Mouse (Mus musculus): Measurements from ENCODE around the gene Lpp.

The Lpp gene

GRCm38 (mm10) chr16:24624335-24624734, 231.0 kb downstream of the Lpp start:
- DNase-seq (ENCODE audit: low spot score in 2 of 2) = no peak

DNA sequence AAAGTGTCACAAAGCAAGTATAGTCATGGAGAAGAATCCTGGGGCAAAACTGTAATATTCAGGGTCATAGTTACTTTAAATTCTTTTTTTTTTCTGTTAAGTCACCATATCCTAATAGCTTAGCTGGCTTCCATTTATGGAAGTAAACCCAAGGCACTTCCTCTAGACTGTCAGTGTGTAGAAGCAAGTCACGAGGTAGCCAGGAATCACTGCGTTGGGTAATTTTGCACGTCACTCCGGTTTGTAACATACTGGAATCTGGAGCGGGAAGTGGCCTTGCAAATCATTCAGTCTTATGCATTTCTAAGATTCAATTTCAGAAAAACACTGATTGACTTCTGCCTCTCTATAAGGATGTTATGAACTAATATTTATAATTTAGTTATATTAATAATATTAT, 232.3 kb downstream of the Lpp start:
- no peak for DNase-seq (ENCODE audit: low spot score in 2 of 2)

GRCm38 (mm10) chr16:24628779-24629178, 235.5 kb downstream of the Lpp start:
- no peak for DNase-seq (ENCODE audit: low spot score in 2 of 2)

- no peak for DNase-seq (ENCODE audit: low spot score in 2 of 2)
These were observed 236.2 kb downstream of the Lpp start for GRCm38 (mm10) chr16:24629218-24630172.

GRCm38 (mm10) chr16:24635381-24635919, 242.1 kb downstream of the Lpp start:
- DNase-seq (ENCODE audit: low spot score in 2 of 2) = no peak

GRCm38 (mm10) chr16:24636894-24637293, 243.6 kb downstream of the Lpp start:
- no peak for DNase-seq (ENCODE audit: low spot score in 2 of 2)

GRCm38 (mm10) chr16:24641003-24641797, 247.9 kb downstream of the Lpp start:
- DNase-seq (ENCODE audit: low spot score in 2 of 2) = no peak

DNA sequence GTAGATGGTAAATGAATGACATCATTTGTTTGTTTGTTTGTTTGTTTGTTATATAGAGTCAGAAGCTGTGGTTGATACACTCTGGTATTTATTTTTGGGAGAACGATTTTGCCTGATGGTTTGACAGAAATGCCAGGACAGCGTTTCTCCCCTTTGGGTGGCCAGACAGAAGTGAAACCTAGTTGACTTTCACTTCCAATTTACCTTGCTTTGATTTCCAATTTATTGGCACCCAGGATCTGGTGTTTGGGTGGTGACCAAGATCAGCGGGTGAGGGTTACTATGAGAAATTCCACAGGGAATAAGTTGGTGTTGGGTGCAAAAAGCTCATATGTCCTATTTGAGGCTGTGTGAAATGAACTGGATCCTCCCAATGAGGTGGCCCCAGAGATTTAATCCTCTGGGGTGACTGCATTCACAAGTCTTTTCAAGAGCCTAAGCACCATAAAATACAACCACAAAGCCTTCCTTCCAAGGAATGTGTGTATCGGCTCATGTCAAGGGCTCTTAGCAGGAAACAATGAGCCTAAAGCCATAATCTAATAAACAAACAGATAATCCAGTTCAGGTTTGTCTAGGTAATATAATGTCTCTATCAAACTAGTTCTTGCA, 249.8 kb downstream of the Lpp start:
- DNase-seq (ENCODE audit: low spot score in 2 of 2) = no peak

DNA sequence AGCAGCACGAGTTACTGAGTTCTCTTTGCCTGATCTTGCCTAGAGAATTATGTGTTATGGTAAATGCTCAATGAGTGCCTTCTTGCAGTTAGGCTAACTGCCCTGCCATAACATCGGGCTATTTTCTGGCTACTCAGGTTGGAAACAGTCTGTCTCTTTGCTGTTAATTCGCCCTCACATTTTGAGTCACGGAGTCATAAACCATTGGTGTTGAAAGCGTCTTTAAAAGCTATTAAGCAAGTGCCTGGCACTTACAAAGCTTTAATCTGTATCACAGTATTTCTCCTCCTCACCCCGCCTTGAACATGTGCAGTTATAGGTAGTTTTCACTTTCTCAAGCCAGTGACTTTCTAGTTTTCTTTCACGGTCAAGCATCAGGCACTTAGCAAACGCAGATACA, 250.8 kb downstream of the Lpp start:
- DNase-seq (ENCODE audit: low spot score in 2 of 2) = no peak

- no peak for DNase-seq (ENCODE audit: low spot score in 2 of 2)
These were observed 251.6 kb downstream of the Lpp start for GRCm38 (mm10) chr16:24644760-24645406.

DNA sequence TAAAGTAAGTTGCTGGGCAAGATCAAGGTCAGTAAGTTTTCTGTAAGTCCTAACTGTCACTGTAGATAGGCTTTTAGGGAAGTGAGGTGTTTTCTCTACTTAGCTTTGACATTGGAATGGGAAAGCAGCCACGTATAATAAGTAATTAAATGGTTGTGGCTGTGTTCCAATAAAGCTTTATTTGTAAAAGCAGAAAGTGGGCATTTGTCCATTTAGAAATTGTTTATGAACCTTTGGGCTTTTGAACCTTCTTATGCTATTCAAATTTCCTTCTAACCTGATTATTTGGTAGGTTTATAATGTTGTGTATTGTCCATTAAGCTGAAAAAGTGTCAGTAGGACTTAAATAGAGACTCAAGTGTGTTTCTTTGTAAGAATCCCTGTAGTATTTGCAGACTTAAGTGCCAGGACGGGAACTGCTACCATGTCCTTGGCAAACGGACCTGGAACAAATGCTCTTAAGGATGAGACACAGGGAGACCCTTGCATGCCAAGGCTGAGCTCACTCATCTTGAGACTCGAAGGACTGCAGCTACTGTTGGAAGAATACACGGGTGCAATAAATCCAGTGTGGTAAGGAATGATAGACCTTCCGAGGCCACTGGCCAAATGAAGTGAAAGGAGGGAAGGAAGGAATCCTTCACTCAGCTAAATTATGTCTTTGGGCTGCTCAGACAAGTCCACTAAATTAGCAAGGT, 252.7 kb downstream of the Lpp start:
- DNase-seq (ENCODE audit: low spot score in 2 of 2) = no peak

DNA sequence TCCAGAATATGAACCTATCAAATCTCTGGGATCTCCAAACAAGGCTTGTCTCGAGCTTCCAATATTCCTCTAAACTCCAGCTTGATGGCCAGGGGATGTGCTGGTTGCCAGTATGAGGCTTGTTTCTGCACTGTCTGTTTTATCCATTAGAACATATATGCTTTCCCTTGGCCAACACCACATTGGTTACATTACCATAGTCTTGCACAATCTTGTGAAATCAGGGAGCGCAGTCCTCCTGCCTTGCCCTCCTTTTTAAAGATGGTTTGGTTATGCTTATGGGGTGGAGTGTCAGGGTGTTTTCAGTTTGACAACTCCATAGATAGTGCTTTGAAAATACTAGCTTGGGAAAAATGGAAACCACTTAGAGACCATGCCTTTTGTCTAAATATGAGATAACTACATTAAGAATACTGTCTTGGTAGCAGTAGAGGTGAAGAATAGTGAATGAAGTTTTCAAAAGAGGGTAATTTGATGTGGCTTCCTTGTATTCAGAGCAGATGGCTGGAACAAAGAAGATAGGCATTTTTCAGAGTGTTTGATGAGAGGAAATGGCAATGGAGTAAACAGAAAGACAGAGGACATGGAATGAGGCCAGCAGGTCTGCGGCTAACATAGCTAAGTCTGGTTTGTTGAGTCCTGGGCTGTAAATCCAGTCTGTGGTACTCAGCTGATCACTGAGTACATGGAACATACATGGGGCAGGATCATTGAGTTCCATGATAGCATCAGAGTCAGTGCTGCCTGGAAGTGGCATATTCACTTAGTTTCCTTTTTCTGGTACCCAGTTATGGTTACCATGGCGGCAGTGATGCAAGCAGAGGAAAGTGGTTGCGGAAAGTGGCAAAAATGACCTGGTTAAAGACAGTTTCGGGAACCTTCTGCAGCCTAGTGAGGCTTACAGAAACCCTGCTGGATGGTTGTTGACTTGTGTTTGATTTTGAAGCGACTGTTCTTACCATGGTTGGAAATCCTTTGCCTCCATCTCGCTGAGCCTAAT, 258.6 kb downstream of the Lpp start:
- no peak for DNase-seq (ENCODE audit: low spot score in 2 of 2)

DNA sequence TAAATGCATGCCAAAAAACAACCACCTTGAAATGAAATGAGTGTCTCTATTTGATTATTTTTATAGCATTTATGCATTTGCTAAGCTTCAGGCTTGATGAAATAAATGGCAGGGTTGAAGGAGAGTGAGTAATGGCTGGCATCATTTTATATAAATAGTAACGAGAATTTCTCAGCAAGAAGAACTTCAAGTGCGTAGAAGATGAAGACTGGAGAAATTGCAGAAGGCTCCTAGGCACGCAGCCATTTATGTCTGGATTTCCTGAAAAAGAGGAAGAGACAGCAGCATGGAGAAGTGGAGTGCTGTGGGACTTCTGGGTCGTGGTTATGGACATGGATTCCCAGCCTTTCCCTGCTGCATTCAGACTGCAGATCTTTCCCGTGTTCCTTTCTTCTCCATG, 259.7 kb downstream of the Lpp start:
- no peak for DNase-seq (ENCODE audit: low spot score in 2 of 2)

DNA sequence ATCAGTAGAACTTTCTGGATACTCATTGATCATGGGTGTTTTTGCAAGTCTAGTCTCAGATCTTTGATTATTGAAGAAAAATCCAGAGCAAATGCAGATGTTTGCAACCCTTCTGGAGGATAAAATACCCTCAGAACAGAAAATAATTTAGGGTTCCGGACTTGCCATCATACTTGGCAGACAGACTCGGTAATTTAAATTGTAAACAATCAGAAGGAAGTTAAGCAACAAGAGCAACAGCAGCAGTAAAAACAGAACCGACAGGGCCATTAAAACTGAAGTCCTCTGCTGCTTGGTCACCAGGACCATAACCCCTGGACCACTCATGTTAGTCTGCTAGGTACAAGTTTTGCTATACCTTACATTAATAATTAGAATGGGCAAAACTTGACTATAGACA, 261.8 kb downstream of the Lpp start:
- DNase-seq (ENCODE audit: low spot score in 2 of 2) = no peak

DNA sequence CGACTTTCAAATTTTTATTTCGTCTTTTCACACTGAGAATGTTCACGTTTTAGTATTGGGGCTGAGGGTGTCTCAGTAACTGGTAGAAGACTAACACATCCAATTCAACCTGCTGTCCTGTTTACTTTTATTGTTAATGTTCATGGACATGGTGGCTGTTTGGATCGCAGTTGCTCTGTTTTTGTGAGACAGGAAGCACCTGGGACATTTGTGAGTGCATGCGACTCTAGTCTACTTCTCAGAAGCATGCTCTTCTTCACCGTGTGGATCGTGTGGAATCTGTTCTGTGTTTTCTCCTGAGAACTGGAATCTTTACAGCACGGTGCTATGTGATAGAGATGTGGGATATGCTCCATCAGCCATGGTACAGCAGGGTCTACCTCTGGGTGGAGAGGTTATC, 262.7 kb downstream of the Lpp start:
- no peak for DNase-seq (ENCODE audit: low spot score in 2 of 2)

DNA sequence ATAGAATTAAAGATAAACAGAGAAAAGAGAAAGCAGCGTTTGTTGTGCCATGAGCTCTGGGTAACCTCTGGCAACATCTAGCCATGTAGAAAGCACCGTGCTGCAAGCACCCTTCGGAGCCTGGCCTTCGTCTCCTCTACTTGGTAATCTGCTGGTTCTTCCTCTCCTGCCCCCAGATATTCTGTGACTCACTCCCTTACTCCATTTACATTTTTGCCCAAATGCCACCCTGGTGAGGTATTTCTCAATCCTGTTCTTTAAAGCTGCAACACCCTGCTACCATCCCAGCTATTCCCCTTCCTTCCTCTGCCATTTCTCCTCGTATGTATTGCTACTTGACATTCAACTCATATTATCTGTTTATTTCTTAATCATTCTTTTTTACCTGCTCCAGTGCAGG, 263.4 kb downstream of the Lpp start:
- DNase-seq (ENCODE audit: low spot score in 2 of 2) = no peak

- no peak for DNase-seq (ENCODE audit: low spot score in 2 of 2)
These were observed 265.7 kb downstream of the Lpp start for GRCm38 (mm10) chr16:24659049-24659448.

DNA sequence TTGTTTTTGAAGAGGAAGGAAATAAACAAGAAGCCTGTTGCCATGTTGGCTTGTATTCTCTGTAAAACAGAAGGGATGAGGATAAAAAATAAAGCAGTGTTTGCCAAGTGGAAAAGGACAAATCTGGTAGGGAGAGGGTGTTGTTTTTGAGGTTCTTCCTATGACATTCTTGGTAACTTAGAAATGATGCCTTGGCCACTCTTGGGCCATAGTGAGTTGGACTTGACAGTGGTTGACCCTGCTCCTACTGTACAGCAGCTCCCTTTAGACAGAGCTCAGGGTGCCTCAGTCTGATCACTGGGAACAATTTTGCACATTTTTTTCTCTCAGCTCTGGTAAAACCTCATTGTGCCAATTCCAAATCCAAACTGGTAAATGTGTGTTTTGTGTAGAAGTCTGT, 270.8 kb downstream of the Lpp start:
- no peak for DNase-seq (ENCODE audit: low spot score in 2 of 2)

GRCm38 (mm10) chr16:24669718-24670460, 276.6 kb downstream of the Lpp start:
- DNase-seq (ENCODE audit: low spot score in 2 of 2) = no peak

Measured in urinary bladder, postnatal 4 days (tissue).